Mouse (Mus musculus) thymus, postnatal 36 days (tissue): Measurements from ENCODE around the gene Agfg1.
A peak's percentile ranks its signal among the peaks of the same experiment; 100 is the strongest.
"Not testable (repeated sequence)": the region's sequence is repeated elsewhere in the genome, so short reads cannot be mapped to it uniquely, and the experiment has no call there.

Source experiments
- DNase-seq, 2 experiments: peaks; one replicate each; pipeline ENCODE4 v3.0.0; 2022; ENCODE audit warnings: mixed read lengths in 2 of 2

Gene Agfg1

GRCm38 (mm10) chr1:82913025-82913424 is 73.7 kb downstream of the Agfg1 start, which contains the start of gene A030005L19Rik:
Gene A030005L19Rik, plus strand, starts transcription at chr1:82913325.
- peak in 1 of 2 experiments; percentile 6 for DNase-seq

GRCm38 (mm10) chr1:82913434-82913833 is 74.2 kb downstream of the Agfg1 start:
- not testable (repeated sequence) for DNase-seq

- DNase-seq, result no peak
Measured at GRCm38 (mm10) chr1:82924650-82925049, 85.4 kb downstream of the Agfg1 start, which contains the start of gene A030014E15Rik. Gene A030014E15Rik, plus strand, starts transcription at chr1:82924917.

- not testable (repeated sequence) for DNase-seq
Measured at GRCm38 (mm10) chr1:82930558-82930957, 91.3 kb downstream of the Agfg1 start.

GRCm38 (mm10) chr1:82931326-82931725 is 92.0 kb downstream of the Agfg1 start, which contains the start of gene Gm6217:
Gene Gm6217, minus strand, starts transcription at chr1:82931399.
- DNase-seq, result not testable (repeated sequence)

GRCm38 (mm10) chr1:82938666-82939065 is 99.4 kb downstream of the Agfg1 start:
- no peak for DNase-seq

- not testable (repeated sequence) for DNase-seq
Measured at GRCm38 (mm10) chr1:82942505-82942904, 103.2 kb downstream of the Agfg1 start.

GRCm38 (mm10) chr1:82943295-82943694 is 104.0 kb downstream of the Agfg1 start, which contains the start of gene A030003K21Rik:
Gene A030003K21Rik, minus strand, starts transcription at chr1:82943388.
- DNase-seq, result not testable (repeated sequence)

GRCm38 (mm10) chr1:82946029-82946428 is 106.7 kb downstream of the Agfg1 start:
- DNase-seq, result not testable (repeated sequence)

- no peak for DNase-seq
Measured at GRCm38 (mm10) chr1:82948601-82949000, 109.3 kb downstream of the Agfg1 start.
